ENCODE assay signal across 20 mouse cellular contexts in the genomic region with DNA sequence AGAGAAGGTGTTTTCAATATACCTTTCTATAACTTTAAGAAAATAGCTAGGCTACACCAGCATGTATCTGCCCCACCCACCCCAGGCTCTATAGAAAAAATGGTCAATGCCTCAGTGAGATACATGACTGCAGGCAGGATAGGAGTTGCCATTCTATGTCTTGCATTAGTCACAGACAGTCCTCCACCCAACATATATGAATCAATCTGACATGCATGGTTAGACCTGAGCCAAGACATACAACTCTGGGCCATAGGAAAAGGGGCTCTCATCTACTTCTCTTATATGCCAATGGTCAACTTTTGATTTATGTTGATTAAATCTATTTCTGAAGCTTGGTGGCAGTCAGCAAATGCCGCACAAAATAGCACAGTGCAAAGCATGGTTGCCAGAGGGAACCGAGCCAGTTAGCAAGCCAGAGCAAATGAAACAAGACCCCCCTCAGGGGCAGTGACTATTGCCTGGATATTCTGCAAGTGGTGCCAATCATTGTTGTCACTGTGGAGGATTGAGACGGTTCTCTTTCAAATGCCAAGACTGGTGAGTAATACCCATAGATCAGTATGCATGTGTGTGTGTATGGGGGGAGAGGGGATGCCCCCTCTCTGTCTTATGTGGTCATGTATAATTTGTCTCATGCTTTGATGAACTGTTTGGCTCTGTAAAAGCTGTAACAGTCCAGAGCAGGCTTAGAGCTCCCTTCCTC. TPM values are rescaled to one million over a fixed set of nuclear protein-coding genes. Genes with fewer than 3 reads are reported as not detected.
DNase-seq lines count a peak whose midpoint lies in the region; ATAC-seq and TF ChIP-seq lines count a peak whose summit lies in the region.
"Had no signal": no experiment of that assay in that cellular context is flagged by ENCODE, and none has a peak within 500 bp of the region (broad histone marks: within the 10 kb centered on the region; RNA-seq: fewer than 3 reads in every experiment).

No protein-coding gene starts in this region.

- no peaks in the 10 kb centered on the region for H3K27me3 ChIP-seq in hindbrain, embryonic 15.5 days
- H3K27me3 ChIP-seq in hindbrain, embryonic 13.5 days, result no peaks in the 10 kb centered on the region
- H3K27me3 ChIP-seq in forebrain, postnatal 0 days (ENCODE audit: insufficient read depth, low read length), result no peaks in the 10 kb centered on the region
- H3K27me3 ChIP-seq in lung, postnatal 0 days (replicated peaks; ENCODE audit: insufficient read depth, low read length), result no peaks in the 10 kb centered on the region

- no peaks in the 10 kb centered on the region for H3K36me3 ChIP-seq in hindbrain, embryonic 15.5 days
- H3K36me3 ChIP-seq in hindbrain, embryonic 13.5 days, result no peaks in the 10 kb centered on the region
- no peaks in the 10 kb centered on the region for H3K36me3 ChIP-seq in forebrain, postnatal 0 days (ENCODE audit: insufficient read depth)
- no peaks in the 10 kb centered on the region for H3K36me3 ChIP-seq in lung, postnatal 0 days (ENCODE audit: insufficient read depth, low read length)
- H3K36me3 ChIP-seq: G1E had no signal

- H3K27ac ChIP-seq in hindbrain, embryonic 15.5 days (replicated peaks), result no peak overlapping the region
- H3K27ac ChIP-seq in hindbrain, embryonic 13.5 days, result no peak overlapping the region
- no peak overlapping the region for H3K27ac ChIP-seq in forebrain, postnatal 0 days (ENCODE audit: low read depth, low read length)
- H3K27ac ChIP-seq in lung, postnatal 0 days (ENCODE audit: low read length), result no peak overlapping the region

- H3K9ac ChIP-seq in hindbrain, embryonic 15.5 days, result no peak overlapping the region
- H3K9ac ChIP-seq in hindbrain, embryonic 13.5 days, result no peak overlapping the region
- no peak overlapping the region for H3K9ac ChIP-seq in forebrain, postnatal 0 days
- no peak overlapping the region for H3K9ac ChIP-seq in lung, postnatal 0 days (replicated peaks; ENCODE audit: low read depth)

- H3K4me3 ChIP-seq in hindbrain, embryonic 15.5 days, result no peak overlapping the region
- no peak overlapping the region for H3K4me3 ChIP-seq in hindbrain, embryonic 13.5 days
- no peak overlapping the region for H3K4me3 ChIP-seq in forebrain, postnatal 0 days (ENCODE audit: low read depth, low read length)
- H3K4me3 ChIP-seq in lung, postnatal 0 days (ENCODE audit: low read depth, low read length), result no peak overlapping the region

- H3K4me2 ChIP-seq in hindbrain, embryonic 15.5 days, result no peak overlapping the region
- H3K4me2 ChIP-seq in hindbrain, embryonic 13.5 days, result no peak overlapping the region
- no peak overlapping the region for H3K4me2 ChIP-seq in forebrain, postnatal 0 days (ENCODE audit: low read depth)
- H3K4me2 ChIP-seq in lung, postnatal 0 days (replicated peaks; ENCODE audit: low read depth, low read length), result no peak overlapping the region

- no peaks in the 10 kb centered on the region for H3K9me3 ChIP-seq in hindbrain, embryonic 15.5 days
- no peaks in the 10 kb centered on the region for H3K9me3 ChIP-seq in hindbrain, embryonic 13.5 days
- H3K9me3 ChIP-seq in forebrain, postnatal 0 days (ENCODE audit: low read length), result no peaks in the 10 kb centered on the region
- no peaks in the 10 kb centered on the region for H3K9me3 ChIP-seq in lung, postnatal 0 days (ENCODE audit: low read length)
- H3K9me3 ChIP-seq: G1E had no signal

- DNase-seq in cerebellum, postnatal 14 days, result peak; percentile 54 to 66
- DNase-seq in cerebellum, adult 18-20 months, result no peak
- DNase-seq in Muller cell, postnatal 12 days (ENCODE audit: inconsistent ontology term), result peak; percentile 59
- peak; percentile 25 for DNase-seq in forebrain, postnatal 0 days
- no peak for DNase-seq in lung, postnatal 0 days (ENCODE audit: low spot score)
- no peak for DNase-seq in left cerebral cortex, adult 11 months (ENCODE audit: low spot score)
- DNase-seq: adrenal gland, postnatal 36 days; cerebellum, adult 9-10 months; gastrocnemius, postnatal 14 days; kidney, adult 11 months; layer of hippocampus, postnatal 36 days; liver; lung, postnatal 10 days; right cerebral cortex, postnatal 4 days; thymus, adult 2 months had no signal

- ATAC-seq in hindbrain, embryonic 15.5 days (ENCODE audit: low FRiP score, low read depth), result peak; percentile 56; the same call in 1 of the 2 replicates
- ATAC-seq in hindbrain, embryonic 13.5 days (ENCODE audit: low FRiP score), result no peak
- ATAC-seq in forebrain, postnatal 0 days, result peak; percentile 23; the same call in 1 of the 2 replicates
- ATAC-seq in lung, postnatal 0 days, result no peak

- 60% methylated on average over 3 of the region's 3 CpGs for WGBS in hindbrain, embryonic 15.5 days
- 67% methylated on average over 3 of the region's 3 CpGs for WGBS in hindbrain, embryonic 13.5 days
- 43% methylated on average over 3 of the region's 3 CpGs for WGBS in forebrain, postnatal 0 days
- 68% methylated on average over 3 of the region's 3 CpGs for WGBS in lung, postnatal 0 days

- no peak for TF ChIP-seq EP300 in lung, postnatal 0 days (IDR thresholded peaks at IDR 0.05)

- no peak for TF ChIP-seq CTCF in forebrain, postnatal 0 days (IDR thresholded peaks at IDR 0.05; ENCODE audit: low read depth)
- no peak for TF ChIP-seq CTCF in lung, postnatal 0 days (IDR thresholded peaks at IDR 0.05)

- no peaks in the 10 kb centered on the region for H3K4me1 ChIP-seq in hindbrain, embryonic 15.5 days (replicated peaks)
- H3K4me1 ChIP-seq in hindbrain, embryonic 13.5 days (replicated peaks), result no peaks in the 10 kb centered on the region
- H3K4me1 ChIP-seq in forebrain, postnatal 0 days (ENCODE audit: insufficient read depth), result no peaks in the 10 kb centered on the region
- no peaks in the 10 kb centered on the region for H3K4me1 ChIP-seq in lung, postnatal 0 days (ENCODE audit: insufficient read depth, low read depth, low read length)

RNA-seq across cellular contexts. Expression of a gene that starts 13.7 kb away (rescaled TPM):
- polyA plus RNA-seq in hindbrain, embryonic 15.5 days (2015; fragmentation: Nextera tagmentation; extraction: Ambion mirVana), result 0.14 and 0.16 TPM in 2 replicates
- polyA plus RNA-seq in hindbrain, embryonic 13.5 days (2015; fragmentation: Nextera tagmentation; extraction: Ambion mirVana), result 0.39 and 0.43 TPM in 2 replicates
- total RNA-seq in forebrain, postnatal 0 days (2014; rRNA removed), result 3.1 and 3.5 TPM in 2 replicates
- polyA plus RNA-seq in forebrain, postnatal 0 days (2015; fragmentation: Nextera tagmentation; extraction: Ambion mirVana), result 0.18 and 0.28 TPM in 2 replicates
- 0.41 and 0.45 TPM in 2 replicates for polyA plus RNA-seq in lung, postnatal 0 days (2015; fragmentation: Nextera tagmentation; extraction: Ambion mirVana)
- total RNA-seq: monocyte, adult 5-6 weeks had no signal
- polyA plus RNA-seq: liver, embryonic 16.5 days had no signal

Comparison
In these comparisons a context has a peak if more than half of its experiments do, and no peak if none do; other contexts are left out.
1. DNase-seq: peak in cerebellum, postnatal 14 days (2 of 2), Muller cell, postnatal 12 days (single experiment) and forebrain, postnatal 0 days (single experiment); none in cerebellum, adult 18-20 months (0 of 2), lung, postnatal 0 days (single experiment) and left cerebral cortex, adult 11 months (single experiment).
2. ATAC-seq: peak in hindbrain, embryonic 15.5 days (single experiment) and forebrain, postnatal 0 days (single experiment); none in hindbrain, embryonic 13.5 days (single experiment) and lung, postnatal 0 days (single experiment).